Mouse (Mus musculus) layer of hippocampus, postnatal 25 days (tissue): Measurements from ENCODE around the gene Gm28051. TPM values are rescaled to one million over a fixed set of nuclear protein-coding genes. Genes with fewer than 3 reads are reported as not detected.
A peak's percentile ranks its signal among the peaks of the same experiment; 100 is the strongest.

Source experiments
- DNase-seq, 2 experiments: peaks; one replicate each; pipeline ENCODE4 v3.0.0; 2022; ENCODE audit warnings: mixed read lengths in 2 of 2, low spot score in 1 of 2; ENCODE audit errors: extremely low spot score in 1 of 2
- total RNA-seq, 2 experiments: library from RNA; stranded (reverse); gene quantifications; 2 replicates each; pipeline ENCODE4 v1.2.3; 2021

Gene Gm28051
- not detected for total RNA-seq

DNA sequence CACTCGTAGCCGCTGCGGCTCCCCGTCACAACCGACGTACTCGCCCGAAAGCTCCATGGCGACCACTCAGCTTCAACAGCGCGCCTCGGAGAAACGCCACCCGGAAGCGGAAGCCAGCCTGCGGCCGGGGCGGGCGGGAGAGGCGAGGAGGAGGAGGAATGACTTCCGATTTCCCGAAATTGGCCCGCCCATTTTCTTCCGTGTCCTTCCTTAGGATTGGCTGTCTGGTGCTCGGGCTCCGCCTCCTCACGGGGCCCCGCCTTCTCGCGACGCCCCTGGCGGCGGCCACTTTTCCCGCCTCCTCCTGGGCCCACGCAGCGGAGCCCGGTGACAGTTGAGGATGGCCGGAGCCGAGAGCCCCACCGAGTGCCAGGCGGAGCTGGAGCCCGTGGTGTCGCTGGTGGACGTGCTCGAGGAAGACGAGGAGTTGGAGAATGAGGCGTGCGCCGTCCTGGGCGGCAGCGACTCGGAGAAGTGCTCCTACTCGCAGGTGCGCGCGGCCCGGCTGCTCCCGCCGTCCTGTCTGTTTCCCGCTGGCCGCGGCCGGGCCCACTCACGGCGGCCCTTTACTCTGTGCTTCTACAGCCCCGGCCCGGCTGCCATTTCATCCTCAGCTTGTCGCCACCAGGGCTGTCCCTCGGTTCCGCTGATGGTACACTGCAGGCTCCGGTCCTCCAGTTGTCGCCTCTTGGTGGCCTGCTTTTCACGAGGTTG is at the start of gene Gm28051, which contains the start of the genes Gon7 and Ubr7:
Gene Gm28051 (minus strand): TSS at position 77 of the 714 bp plus-strand sequence.
Gene Gon7 (minus strand): TSS at position 115 of the 714 bp plus-strand sequence.
Gene Ubr7 (plus strand): TSS at position 279 of the 714 bp plus-strand sequence.
- peak; percentile 85 to 93 for DNase-seq

DNA sequence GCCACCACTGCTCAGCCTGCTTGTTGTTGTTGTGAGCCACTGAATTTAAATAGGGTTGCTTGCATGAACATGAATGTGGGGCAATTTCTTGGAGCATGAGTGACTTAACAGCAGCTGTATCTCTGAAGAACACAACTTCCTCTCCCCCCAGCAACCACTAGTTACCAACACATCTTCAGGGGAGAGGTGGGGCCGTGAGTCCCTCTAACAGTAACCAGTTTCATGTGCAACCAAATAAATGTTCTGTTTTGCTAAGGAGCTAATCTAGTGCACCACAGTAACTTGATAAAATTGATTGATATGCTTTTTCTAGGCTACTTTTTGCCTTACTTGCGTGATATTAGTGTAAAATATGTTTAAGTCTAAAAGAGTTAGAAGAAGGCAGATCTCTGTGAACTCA is 42.0 kb upstream of the Gm28051 start:
- no peak for DNase-seq

DNA sequence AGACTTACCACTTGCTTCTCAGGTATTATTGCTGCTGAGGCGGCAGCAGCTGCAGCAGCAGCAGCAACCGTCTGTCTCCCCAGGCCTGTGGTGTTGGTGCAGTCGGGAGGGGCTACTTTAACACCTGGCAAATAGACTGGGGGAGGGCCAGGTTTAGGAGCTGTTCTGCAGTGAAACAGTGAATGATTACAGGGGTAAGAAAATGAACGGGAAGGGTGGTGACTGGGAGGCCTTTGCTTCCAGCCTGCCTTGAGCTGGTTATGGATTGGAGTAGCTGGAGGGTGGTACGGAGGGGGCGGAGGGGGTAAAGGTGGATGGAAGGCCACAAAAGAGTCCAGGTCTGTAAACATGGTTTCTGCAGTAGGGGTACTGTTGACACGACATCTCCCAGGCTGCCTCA is 30.4 kb upstream of the Gm28051 start:
- no peak for DNase-seq

DNA sequence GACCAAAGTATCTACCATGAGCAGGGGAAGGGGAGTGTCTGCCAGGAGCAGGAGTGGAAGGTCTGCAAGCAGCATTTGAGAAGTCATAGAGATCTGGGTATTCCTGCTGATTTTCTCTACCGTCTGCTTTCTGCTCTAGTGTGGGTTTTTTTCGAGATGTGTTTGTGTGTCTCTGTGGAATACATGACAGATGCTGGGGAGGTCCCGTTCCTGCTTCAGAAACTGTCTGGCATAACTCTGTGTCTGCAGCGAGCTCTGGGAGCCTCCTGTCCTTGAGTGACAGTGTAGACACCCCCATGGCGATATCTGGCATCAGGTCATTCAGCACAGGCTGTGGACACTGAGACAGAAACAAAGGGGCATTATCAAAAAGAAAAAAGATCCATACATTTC is 28.0 kb upstream of the Gm28051 start:
- no peak for DNase-seq

DNA sequence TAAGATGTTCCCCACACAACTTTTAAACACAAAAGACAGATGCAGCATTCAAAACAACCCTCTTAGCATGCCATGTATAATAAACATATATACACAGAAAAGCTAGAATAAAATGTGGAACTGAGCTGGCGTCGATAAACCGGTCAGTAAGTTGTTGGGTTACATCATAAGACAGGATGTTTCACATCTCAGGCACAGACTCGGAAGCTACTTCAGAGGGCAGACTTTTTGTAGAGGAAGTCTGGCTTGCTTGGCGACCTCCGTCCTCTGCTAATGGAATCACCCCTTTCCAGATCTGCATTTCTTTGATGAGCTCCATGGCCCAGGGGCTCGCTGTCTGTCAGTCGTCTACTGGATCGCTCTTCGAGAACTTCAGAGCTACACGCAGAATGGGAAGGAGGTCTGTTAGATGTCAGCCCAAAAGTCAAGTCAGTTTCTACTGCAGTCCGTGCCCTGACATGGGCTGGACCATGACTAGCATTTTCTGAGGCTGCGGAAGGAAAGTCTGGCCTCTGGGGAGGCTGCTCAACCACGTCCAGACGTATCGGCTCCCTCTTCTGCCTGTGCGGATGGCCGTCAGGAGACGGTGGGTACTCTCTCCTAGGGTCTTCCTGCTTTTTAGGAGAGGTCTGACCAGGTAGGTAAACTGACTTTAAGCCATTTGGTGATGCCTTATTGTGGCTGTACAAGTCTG is 27.5 kb upstream of the Gm28051 start:
- DNase-seq, result no peak

DNA sequence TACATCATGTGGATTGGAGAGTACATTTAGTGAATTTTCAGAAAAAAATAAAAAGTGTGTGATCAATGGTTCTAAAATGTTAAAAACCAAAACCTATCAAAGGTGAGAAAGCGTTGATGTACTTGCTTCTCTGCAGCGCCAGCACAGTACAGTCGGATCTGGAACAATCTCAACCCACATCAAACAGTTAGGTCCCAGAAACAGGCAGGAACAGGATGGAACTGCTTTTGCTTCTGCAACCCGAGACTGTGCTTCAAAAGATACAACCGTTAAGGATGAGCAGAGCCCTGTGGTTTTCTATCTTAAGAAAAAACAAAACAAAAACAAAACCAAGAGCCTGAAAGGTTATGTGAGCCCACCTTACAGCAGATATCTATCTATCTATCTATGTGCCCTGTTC is 25.3 kb upstream of the Gm28051 start:
- no peak for DNase-seq

GRCm38 (mm10) chr12:102779452-102779851 is 21.9 kb upstream of the Gm28051 start:
- DNase-seq, result no peak

- no peak for DNase-seq
Measured at GRCm38 (mm10) chr12:102778151-102778550, 20.6 kb upstream of the Gm28051 start.

DNA sequence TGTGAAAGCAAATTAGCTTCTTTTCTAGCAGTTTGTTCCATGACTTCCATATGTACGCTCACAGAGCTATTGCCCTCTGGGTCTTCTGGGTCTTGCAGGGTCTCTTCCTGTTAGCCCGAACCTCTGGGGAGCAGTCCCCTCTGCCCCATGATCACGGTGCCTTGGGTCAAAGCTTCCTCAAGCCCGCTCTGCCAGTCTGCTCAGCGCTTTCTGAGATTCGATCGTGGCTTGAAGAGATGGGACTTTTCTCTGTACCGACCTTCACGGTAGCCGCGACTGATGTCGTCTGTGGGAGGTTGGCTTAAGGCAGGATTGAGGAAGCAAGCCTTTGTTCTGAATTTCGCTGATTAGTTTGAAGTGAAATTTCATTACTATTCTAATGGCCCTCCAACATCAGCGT is 18.5 kb upstream of the Gm28051 start:
- DNase-seq, result no peak

DNA sequence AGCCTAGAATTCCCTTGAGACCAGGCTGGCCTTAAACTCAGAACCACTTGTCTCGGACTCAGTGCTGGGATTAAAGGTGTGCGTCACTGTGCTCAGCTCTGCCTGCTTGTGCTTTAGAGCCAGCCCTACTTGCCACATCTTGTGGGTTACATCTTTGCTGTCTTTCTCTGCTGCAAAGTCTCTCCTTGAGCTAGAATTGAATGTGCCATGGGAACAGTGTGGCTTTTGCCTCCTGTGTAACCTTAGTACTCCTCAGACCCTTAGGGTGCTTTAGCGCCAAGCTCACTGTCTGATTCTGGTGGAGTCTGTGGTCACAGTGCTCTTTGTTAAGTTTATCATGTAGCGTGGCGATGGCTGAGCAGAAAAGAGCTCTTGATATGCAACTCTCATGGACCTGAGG is 15.1 kb upstream of the Gm28051 start:
- DNase-seq, result no peak

GRCm38 (mm10) chr12:102771601-102772000 is 14.0 kb upstream of the Gm28051 start:
- no peak for DNase-seq

GRCm38 (mm10) chr12:102769000-102769399 is 11.4 kb upstream of the Gm28051 start:
- no peak for DNase-seq

- no peak for DNase-seq
Measured at GRCm38 (mm10) chr12:102763696-102764095, 6.1 kb upstream of the Gm28051 start.

GRCm38 (mm10) chr12:102761668-102762067 is 4.1 kb upstream of the Gm28051 start:
- no peak for DNase-seq

DNA sequence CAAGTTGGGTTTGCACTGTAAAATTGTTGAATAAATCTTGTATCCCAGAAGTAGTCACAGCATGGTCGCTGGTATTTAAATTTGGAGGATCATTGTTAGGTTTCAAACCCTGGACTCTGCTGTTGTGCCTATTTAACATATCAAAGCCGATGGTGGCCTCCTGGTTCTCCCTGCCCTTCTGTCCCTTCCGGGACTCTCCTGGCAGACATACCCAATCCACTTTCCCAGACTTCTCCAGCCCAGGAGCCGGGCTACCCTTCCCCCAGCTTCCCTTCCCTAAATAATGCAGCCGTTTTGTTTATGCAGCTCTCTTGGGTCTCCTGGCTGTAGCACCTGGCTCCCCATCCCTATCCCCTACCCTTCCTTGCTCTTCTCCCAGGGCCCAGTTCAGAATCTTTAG is 1.4 kb upstream of the Gm28051 start:
- DNase-seq, result no peak

GRCm38 (mm10) chr12:102758403-102758756 is 815 bp upstream of the Gm28051 start, which contains the start of gene Gm20604:
Gene Gm20604, minus strand, starts transcription at chr12:102758672.
- DNase-seq, result no peak

- no peak for DNase-seq
Measured at GRCm38 (mm10) chr12:102757055-102757688, 393 bp downstream of the Gm28051 start.

DNA sequence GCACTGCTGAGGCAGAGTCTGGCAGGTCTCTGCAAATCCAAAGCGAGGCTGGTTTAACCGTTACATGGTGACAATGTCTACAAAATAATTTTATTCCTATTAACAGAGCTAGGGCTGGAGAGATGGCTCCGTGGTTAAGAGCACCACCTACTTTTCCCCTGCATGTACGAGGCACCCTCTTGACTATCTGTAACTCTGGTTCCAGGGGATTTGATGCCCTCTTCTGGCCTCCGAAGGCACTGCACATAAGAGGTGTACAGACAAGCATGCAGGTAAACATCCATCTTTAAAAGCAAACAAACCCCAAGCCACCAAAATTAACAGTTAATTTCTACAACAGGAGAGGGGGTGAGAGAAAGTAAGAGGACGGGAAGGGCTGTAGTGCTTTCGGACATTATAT is 1.3 kb downstream of the Gm28051 start:
- DNase-seq, result no peak

GRCm38 (mm10) chr12:102748256-102748655 is 9.3 kb downstream of the Gm28051 start:
- DNase-seq, result no peak

DNA sequence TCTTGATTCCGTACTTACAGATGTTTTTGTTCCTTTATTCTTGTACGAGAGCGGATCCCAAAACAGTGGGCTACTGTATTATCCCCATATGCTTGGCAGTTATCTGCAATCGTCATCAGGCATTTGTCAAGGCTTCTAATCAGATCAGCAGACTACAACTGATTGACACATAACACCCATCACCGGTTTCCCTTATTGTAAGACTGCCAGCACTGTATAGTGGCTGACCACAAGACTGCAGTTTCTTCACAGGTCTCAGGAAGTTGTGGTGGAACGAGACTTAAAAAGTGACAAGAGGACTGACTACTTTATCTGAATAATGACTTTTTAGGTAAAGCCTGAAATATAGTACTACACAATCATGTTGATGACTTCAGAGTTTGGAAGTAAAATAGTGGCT is 12.7 kb downstream of the Gm28051 start:
- DNase-seq, result no peak
